Mouse (Mus musculus): ENCODE data around the gene Bcar3. TPM values are rescaled to one million over a fixed set of nuclear protein-coding genes. Genes with fewer than 3 reads are reported as not detected.

Bcar3 gene
- total and polyA plus RNA-seq, 2 experiments from 2014 or later: 6.3 to 23.8 TPM

DNA sequence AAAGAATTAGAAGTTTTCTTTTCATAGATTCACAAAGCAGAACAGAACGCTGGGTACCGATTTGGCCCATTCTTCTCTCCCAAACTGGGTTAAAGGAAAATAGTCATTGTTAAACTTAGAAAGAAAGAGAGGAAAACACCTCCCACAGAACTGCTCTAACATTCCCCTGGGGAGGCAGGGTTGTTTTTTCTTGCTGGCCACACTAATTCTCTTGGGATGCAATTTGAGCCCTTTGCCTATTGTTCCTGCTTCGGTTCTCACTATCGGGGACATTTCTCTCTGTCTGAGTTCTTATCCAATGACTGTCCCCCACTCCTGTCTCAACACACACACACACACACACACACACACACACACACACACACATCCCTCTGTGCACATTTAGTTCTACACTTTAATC lies 39.6 kb downstream of the Bcar3 start:
- no peak for TF ChIP-seq CTCF (IDR thresholded peaks at IDR 0.05; ENCODE audit: low read depth)
- no peak overlapping the region for H3K27ac ChIP-seq
- WGBS: 26% methylated on average over 4 of the region's 4 CpGs
- H3K36me3 ChIP-seq (ENCODE audit: insufficient read depth, low read length): no peaks in the 10 kb centered on the region
- no peak overlapping the region for H3K9ac ChIP-seq (replicated peaks; ENCODE audit: low read length)
- H3K4me1 ChIP-seq (ENCODE audit: insufficient read depth, low read length): no peaks in the 10 kb centered on the region
- no peaks in the 10 kb centered on the region for H3K27me3 ChIP-seq (ENCODE audit: insufficient read depth, low read length)
- DNase-seq (ENCODE audit: low spot score) (no peak), ATAC-seq (no peak)
- no peak overlapping the region for H3K4me3 ChIP-seq (ENCODE audit: low read length)
- no peaks in the 10 kb centered on the region for H3K9me3 ChIP-seq (ENCODE audit: low read length)
- H3K4me2 ChIP-seq (ENCODE audit: low read depth, low read length): no peak overlapping the region

DNA sequence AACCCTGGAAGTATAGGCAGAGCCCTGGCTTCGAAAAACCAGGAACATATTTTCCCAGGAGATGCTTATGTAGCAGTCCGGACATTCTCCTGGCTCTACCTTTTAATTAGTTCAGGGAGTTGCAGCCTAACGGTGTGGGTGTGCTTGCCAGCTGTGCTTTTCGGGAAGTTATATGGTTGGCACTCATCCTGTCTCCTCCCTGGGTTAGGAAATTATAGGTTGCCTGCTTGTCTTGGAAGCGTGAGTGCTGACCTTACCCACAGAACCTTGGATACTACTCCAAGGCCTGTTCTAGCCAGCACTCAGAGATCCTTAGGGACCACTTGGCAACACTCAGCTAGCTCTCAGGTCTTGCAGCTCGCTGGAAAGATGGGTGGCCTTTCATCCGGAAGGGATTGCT lies 40.0 kb downstream of the Bcar3 start:
- no peak overlapping the region for H3K4me2 ChIP-seq (ENCODE audit: low read depth, low read length)
- H3K9me3 ChIP-seq (ENCODE audit: low read length): no peaks in the 10 kb centered on the region
- no peaks in the 10 kb centered on the region for H3K27me3 ChIP-seq (ENCODE audit: insufficient read depth, low read length)
- WGBS: 45% methylated on average over 7 of the region's 7 CpGs
- TF ChIP-seq CTCF (IDR thresholded peaks at IDR 0.05; ENCODE audit: low read depth): no peak
- H3K9ac ChIP-seq (replicated peaks; ENCODE audit: low read length): no peak overlapping the region
- DNase-seq (ENCODE audit: low spot score) (no peak), ATAC-seq (no peak)
- no peaks in the 10 kb centered on the region for H3K36me3 ChIP-seq (ENCODE audit: insufficient read depth, low read length)
- no peaks in the 10 kb centered on the region for H3K4me1 ChIP-seq (ENCODE audit: insufficient read depth, low read length)
- H3K27ac ChIP-seq: no peak overlapping the region
- no peak overlapping the region for H3K4me3 ChIP-seq (ENCODE audit: low read length)

DNA sequence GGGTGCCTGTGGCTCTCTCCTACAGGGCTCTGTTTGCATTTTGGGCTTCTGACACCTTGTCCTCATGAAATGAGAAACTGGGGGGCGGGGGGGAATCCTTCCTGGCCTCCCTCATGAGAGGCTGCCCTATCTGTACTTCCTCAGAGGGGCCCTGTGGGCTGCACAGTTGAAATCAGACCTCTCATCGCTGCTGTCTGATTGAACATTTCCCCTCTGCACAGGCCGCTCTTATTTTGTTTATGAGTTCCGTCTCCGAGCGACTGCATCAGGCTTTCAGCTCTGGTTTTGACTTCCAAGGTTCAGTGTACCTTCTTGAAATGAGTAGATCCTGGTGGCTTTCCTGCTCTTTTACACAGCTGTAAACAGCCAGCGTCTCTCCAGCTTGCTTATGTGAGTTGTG lies 40.4 kb downstream of the Bcar3 start:
- Histone ChIP-seq H3K4me2 (ENCODE audit: low read depth, low read length) (no peak overlapping the region), H3K9ac (replicated peaks; ENCODE audit: low read length) (no peak overlapping the region), H3K27ac (no peak overlapping the region), H3K27me3 (ENCODE audit: insufficient read depth, low read length) (no peaks in the 10 kb centered on the region), H3K9me3 (ENCODE audit: low read length) (no peaks in the 10 kb centered on the region), H3K4me3 (ENCODE audit: low read length) (no peak overlapping the region), H3K36me3 (ENCODE audit: insufficient read depth, low read length) (no peaks in the 10 kb centered on the region), H3K4me1 (ENCODE audit: insufficient read depth, low read length) (no peaks in the 10 kb centered on the region)
- TF ChIP-seq CTCF (IDR thresholded peaks at IDR 0.05; ENCODE audit: low read depth): no peak
- ATAC-seq (no peak), DNase-seq (ENCODE audit: low spot score) (no peak)
- 72% methylated on average over 7 of the region's 7 CpGs for whole genome bisulfite sequencing

DNA sequence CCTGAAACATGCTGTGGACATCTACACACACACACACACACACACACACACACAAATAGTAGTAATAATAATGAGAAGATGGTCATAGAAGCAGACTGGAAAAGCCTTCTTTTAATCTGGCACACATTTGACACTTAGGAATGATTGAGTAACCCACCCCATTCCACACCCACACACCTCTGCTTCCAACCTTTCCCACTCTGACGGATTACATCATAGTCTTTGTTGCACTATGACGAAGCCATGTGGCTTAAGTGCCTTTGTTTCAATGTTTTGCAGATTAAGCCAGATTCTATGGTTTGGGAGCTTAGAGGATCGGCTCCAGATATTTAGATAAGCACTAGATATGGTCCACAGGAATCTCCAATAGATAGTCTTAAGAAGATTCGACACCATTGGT lies 42.1 kb downstream of the Bcar3 start:
- ATAC-seq: no peak
- no peaks in the 10 kb centered on the region for H3K36me3 ChIP-seq (ENCODE audit: insufficient read depth, low read length)
- H3K4me1 ChIP-seq (ENCODE audit: insufficient read depth, low read length): no peaks in the 10 kb centered on the region
- no peak overlapping the region for H3K4me2 ChIP-seq (ENCODE audit: low read depth, low read length)
- H3K27me3 ChIP-seq (ENCODE audit: insufficient read depth, low read length): no peaks in the 10 kb centered on the region
- 86% methylated on average over 4 of the region's 4 CpGs for WGBS
- no peak for DNase-seq (ENCODE audit: low spot score)
- H3K27ac ChIP-seq: no peak overlapping the region
- H3K4me3 ChIP-seq (ENCODE audit: low read length): no peak overlapping the region
- no peak overlapping the region for H3K9ac ChIP-seq (replicated peaks; ENCODE audit: low read length)
- no peak for TF ChIP-seq CTCF (IDR thresholded peaks at IDR 0.05; ENCODE audit: low read depth)
- H3K9me3 ChIP-seq (ENCODE audit: low read length): no peaks in the 10 kb centered on the region

DNA sequence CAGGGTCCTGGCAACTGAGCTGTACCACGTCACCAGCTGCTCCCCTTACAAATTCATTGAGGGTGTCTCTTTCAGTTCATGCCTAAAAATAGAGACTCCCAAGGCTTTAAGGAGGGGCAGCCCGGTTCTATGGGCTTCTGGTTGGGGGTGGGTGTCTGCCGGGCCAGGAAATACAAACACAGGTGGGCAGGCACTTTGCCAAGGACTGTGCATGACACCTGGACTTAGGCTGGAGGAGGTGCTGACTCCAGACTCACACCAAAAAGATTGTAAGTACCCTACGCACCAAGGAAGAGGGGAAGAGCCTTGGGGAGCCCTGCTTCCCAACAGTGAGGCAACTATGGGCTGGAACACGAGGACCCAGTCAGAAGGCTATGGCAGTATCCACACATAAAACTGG lies 44.1 kb downstream of the Bcar3 start:
- no peak overlapping the region for H3K4me3 ChIP-seq (ENCODE audit: low read length)
- no peak for DNase-seq (ENCODE audit: low spot score)
- no peak overlapping the region for H3K9ac ChIP-seq (replicated peaks; ENCODE audit: low read length)
- no peaks in the 10 kb centered on the region for H3K27me3 ChIP-seq (ENCODE audit: insufficient read depth, low read length)
- TF ChIP-seq CTCF (IDR thresholded peaks at IDR 0.05; ENCODE audit: low read depth): no peak
- H3K4me2 ChIP-seq (ENCODE audit: low read depth, low read length): no peak overlapping the region
- no peaks in the 10 kb centered on the region for H3K36me3 ChIP-seq (ENCODE audit: insufficient read depth, low read length)
- H3K9me3 ChIP-seq (ENCODE audit: low read length): no peaks in the 10 kb centered on the region
- H3K4me1 ChIP-seq (ENCODE audit: insufficient read depth, low read length): no peaks in the 10 kb centered on the region
- H3K27ac ChIP-seq: no peak overlapping the region
- 64% methylated on average over 5 of the region's 5 CpGs for WGBS
- no peak for ATAC-seq

DNA sequence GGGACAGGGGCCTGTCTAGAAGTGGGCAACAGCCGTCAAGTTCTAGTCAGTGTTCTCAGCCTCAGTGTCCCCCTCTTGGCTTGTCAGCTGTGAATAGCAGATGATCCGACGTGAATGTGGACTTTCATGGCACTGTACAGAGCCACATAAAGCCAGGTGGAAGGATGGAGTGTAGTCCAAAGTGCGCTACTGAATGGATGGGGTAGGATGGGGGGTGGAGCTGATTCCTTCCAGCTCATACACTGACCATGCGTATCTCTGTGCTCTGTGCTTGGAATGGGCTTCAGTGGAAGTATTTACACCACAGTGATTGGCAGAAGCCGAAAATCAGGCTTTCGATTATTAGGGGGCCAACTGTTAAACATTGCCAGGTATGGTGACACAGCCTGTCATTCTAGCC lies 45.0 kb downstream of the Bcar3 start:
- H3K9me3 ChIP-seq (ENCODE audit: low read length): no peaks in the 10 kb centered on the region
- ATAC-seq (no peak), DNase-seq (ENCODE audit: low spot score) (no peak)
- no peaks in the 10 kb centered on the region for H3K36me3 ChIP-seq (ENCODE audit: insufficient read depth, low read length)
- no peak for TF ChIP-seq CTCF (IDR thresholded peaks at IDR 0.05; ENCODE audit: low read depth)
- 94% methylated on average over 7 of the region's 7 CpGs for WGBS
- H3K4me2 ChIP-seq (ENCODE audit: low read depth, low read length): no peak overlapping the region
- H3K27me3 ChIP-seq (ENCODE audit: insufficient read depth, low read length): no peaks in the 10 kb centered on the region
- no peaks in the 10 kb centered on the region for H3K4me1 ChIP-seq (ENCODE audit: insufficient read depth, low read length)
- H3K9ac ChIP-seq (replicated peaks; ENCODE audit: low read length): no peak overlapping the region
- no peak overlapping the region for H3K4me3 ChIP-seq (ENCODE audit: low read length)
- H3K27ac ChIP-seq: no peak overlapping the region

DNA sequence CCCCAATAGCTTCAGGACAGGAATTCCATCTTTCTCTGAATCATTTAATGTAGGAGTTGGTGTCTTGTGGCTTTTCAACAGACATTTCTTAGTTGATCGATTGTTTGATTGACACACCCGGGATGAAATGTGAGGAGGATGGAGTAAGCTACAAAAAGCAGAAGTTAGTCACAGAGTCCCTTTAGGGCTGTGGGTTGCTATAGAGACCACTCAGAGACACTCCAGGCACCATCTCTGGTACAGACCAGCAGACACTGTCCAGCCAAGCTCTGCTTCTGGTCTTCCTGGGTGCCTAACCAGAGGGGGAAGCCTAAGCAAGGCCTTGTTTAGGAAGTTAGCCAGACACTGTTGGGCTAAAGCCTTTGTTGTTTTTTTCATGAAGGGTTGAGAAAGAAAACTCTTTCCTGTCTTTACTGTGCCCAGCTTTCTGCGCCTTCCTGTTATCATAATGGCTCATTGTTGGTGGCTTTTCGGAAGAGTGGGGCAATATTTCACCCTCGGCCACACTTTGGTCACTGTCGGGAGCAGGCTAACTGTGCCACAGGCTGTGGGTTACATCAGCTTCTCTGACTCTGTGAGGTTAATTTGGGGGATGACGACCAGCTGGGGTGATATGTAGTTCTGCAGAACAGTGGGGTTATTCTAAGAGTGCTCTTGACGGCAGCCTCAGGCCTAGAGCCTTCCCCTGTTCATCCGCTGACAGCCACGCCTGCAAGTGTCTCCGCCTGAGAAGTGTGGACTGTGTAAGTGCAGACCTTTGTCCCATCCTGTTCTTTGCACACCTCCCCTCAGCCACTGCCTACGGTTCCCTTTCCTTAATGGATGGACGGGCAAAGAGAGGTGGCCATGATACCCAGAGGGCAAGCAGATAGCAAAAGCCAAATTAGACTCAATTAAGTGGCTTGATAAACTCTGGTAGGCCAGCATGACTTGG lies 46.5 kb downstream of the Bcar3 start:
- WGBS: 74% methylated on average over 13 of the region's 13 CpGs

More for the DNA sequence above, 46.5 kb downstream of the Bcar3 start:
- Histone ChIP-seq H3K9ac (replicated peaks; ENCODE audit: low read length) (no peak overlapping the region), H3K4me3 (ENCODE audit: low read length) (no peak overlapping the region), H3K4me2 (ENCODE audit: low read depth, low read length) (no peak overlapping the region), H3K9me3 (ENCODE audit: low read length) (no peaks in the 10 kb centered on the region), H3K4me1 (ENCODE audit: insufficient read depth, low read length) (no peaks in the 10 kb centered on the region), H3K27ac (no peak overlapping the region), H3K27me3 (ENCODE audit: insufficient read depth, low read length) (no peaks in the 10 kb centered on the region), H3K36me3 (ENCODE audit: insufficient read depth, low read length) (no peaks in the 10 kb centered on the region)
- ATAC-seq: 0 out of 2 replicates have a peak, but pooled peaks have one; percentile 47
- DNase-seq (ENCODE audit: low spot score): no peak
- TF ChIP-seq CTCF (IDR thresholded peaks at IDR 0.05; ENCODE audit: low read depth): no peak

Data from hindbrain, postnatal 0 days (tissue).